Mouse (Mus musculus) ES-E14 (cell line): Measurements from ENCODE around the gene Tmem108.

Experiments used
- CHD2 ChIP-seq: IDR thresholded peaks from 2 replicates; pipeline ENCODE4 v1.6.1; 2014; ENCODE audit warnings: mild to moderate bottlenecking, low read depth, low read length, inconsistent platforms
- ZNF384 ChIP-seq: IDR thresholded peaks from 2 replicates; pipeline ENCODE4 v1.6.1; 2012; ENCODE audit warnings: low read depth, low read length, inconsistent platforms

GRCm38 (mm10) chr9:103590801-103591200 is 170.8 kb downstream of the Tmem108 start:
- TF ChIP-seq ZNF384: no peak
- no peak for TF ChIP-seq CHD2
